Mouse (Mus musculus): ENCODE results near the gene Dlg2.

- no peak for TF ChIP-seq POLR2A (IDR thresholded peaks at IDR 0.05; ENCODE audit: control insufficient read depth, extremely low read depth, insufficient read depth, low read length, poor library complexity)
- TF ChIP-seq CTCF (IDR thresholded peaks at IDR 0.05; ENCODE audit: borderline replicate concordance, control insufficient read depth, extremely low read depth, insufficient read depth, low read length, poor library complexity) = no peak
Measured at GRCm38 (mm10) chr7:91525859-91526258, 1049.4 kb downstream of the Dlg2 start.
